Mouse (Mus musculus) forebrain, embryonic 11.5 days (tissue): ENCODE measurements around the gene Ddx55. TPM values are rescaled to one million over a fixed set of nuclear protein-coding genes. Genes with fewer than 3 reads are reported as not detected.
A peak's percentile ranks its signal among the peaks of the same experiment; 100 is the strongest.

Source experiments
- ATAC-seq: fragments of 200-750 bp; cut with Nextera tagmentation; replicated peaks from 2 replicates; pipeline ENCODE4 v1.8.0; 2017; ENCODE audit warnings: moderate TSS enrichment; ENCODE audit not compliant: low FRiP score
- DNase-seq: peaks from one replicate; pipeline ENCODE4 v3.0.0-alpha.2; 2017; ENCODE audit warnings: low spot score
- H3K27ac ChIP-seq: fragments of 300-500 bp; sonication (generic); 2 replicates; pipeline ENCODE4 v1.5.1; 2014; ENCODE audit warnings: low read depth, low read length
- H3K27me3 ChIP-seq: fragments of 300-500 bp; sonication (generic); 2 replicates; pipeline ENCODE4 v1.6.1; 2014; ENCODE audit warnings: mild to moderate bottlenecking, low read length, mixed read lengths; ENCODE audit not compliant: control insufficient read depth, insufficient read depth
- H3K36me3 ChIP-seq: fragments of 300-500 bp; sonication (generic); 2 replicates; pipeline ENCODE4 v1.6.1; 2014; ENCODE audit warnings: mild to moderate bottlenecking, low read length, moderate library complexity, mixed read lengths; ENCODE audit not compliant: control insufficient read depth, insufficient read depth
- H3K4me1 ChIP-seq: fragments of 300-500 bp; sonication (generic); replicated peaks from 2 replicates; pipeline ENCODE4 v1.6.1; 2014; ENCODE audit warnings: low read length, mixed read lengths; ENCODE audit not compliant: control insufficient read depth, insufficient read depth
- H3K4me2 ChIP-seq: fragments of 300-500 bp; sonication (generic); 2 replicates; pipeline ENCODE4 v1.6.1; 2014; ENCODE audit warnings: low read depth, mild to moderate bottlenecking, low read length, moderate library complexity, mixed read lengths; ENCODE audit not compliant: severe bottlenecking
- H3K4me3 ChIP-seq: fragments of 300-500 bp; sonication (generic); 2 replicates; pipeline ENCODE4 v1.5.1; 2014; ENCODE audit warnings: low read depth, low read length
- H3K9ac ChIP-seq: fragments of 300-500 bp; sonication (generic); 2 replicates; pipeline ENCODE4 v1.6.1; 2014; ENCODE audit warnings: low read length
- H3K9me3 ChIP-seq: fragments of 300-500 bp; sonication (generic); 2 replicates; pipeline ENCODE4 v1.6.1; 2016; ENCODE audit warnings: low read length, mixed read lengths; ENCODE audit not compliant: control insufficient read depth
- WGBS: fragments of 180-500 bp; shearing (Covaris S2); extraction: QIAGEN DNeasy Blood & Tissue Kit; methylation state at CpG from one replicate; pipeline ENCODE4 v1.1.7; 2014; 5-methylcytosine and 5-hydroxymethylcytosine counted together
- polyA plus RNA-seq: library from polyadenylated mRNA; unstranded; fragments of >200 nt; fragmentation: Nextera tagmentation; extraction: Ambion mirVana; gene quantifications from 2 replicates; pipeline ENCODE4 v1.2.1, GENCODE M21; 2014

Ddx55 gene
- 16.5 and 18.3 TPM in 2 replicates for polyA plus RNA-seq

- ATAC-seq: peak; percentile 84
- Histone ChIP-seq H3K36me3 (peaks cover 4% of the 10 kb centered on the region), H3K4me3 (peak within 1 kb of the TSS; percentile 85)
These were observed at the start of gene Ddx55 for GRCm38 (mm10) chr5:124552558-124553307. Gene Ddx55 (plus strand): TSS chr5:124552864.

GRCm38 (mm10) chr5:124503742-124504141 lies 48.9 kb upstream of the Ddx55 start:
- Histone ChIP-seq H3K4me2 (no peak overlapping the region), H3K27ac (no peak overlapping the region), H3K27me3 (no peaks in the 10 kb centered on the region), H3K9ac (no peak overlapping the region), H3K9me3 (no peaks in the 10 kb centered on the region), H3K4me1 (no peaks in the 10 kb centered on the region), H3K36me3 (no peaks in the 10 kb centered on the region; the same call in 1 of the 2 replicates), H3K4me3 (no peak overlapping the region)
- 63% methylated on average over 14 of the region's 14 CpGs for WGBS
- ATAC-seq (no peak), DNase-seq (no peak)

More at GRCm38 (mm10) chr5:124552558-124553307, at the start of gene Ddx55:
- H3K4me1 ChIP-seq: no peaks in the 10 kb centered on the region
- H3K9me3 ChIP-seq: no peaks in the 10 kb centered on the region
- WGBS: under 1% methylated on average over 63 of the region's 66 CpGs
- H3K27me3 ChIP-seq: no peaks in the 10 kb centered on the region
- DNase-seq: peak; percentile 94
- peak within 1 kb of the TSS; percentile 68 for H3K27ac ChIP-seq
- H3K4me2 ChIP-seq: peak within 1 kb of the TSS; percentile 74
- H3K9ac ChIP-seq: peak within 1 kb of the TSS; percentile 79

GRCm38 (mm10) chr5:124505235-124505634 lies 47.4 kb upstream of the Ddx55 start:
- no peaks in the 10 kb centered on the region for H3K27me3 ChIP-seq
- no peak overlapping the region for H3K4me3 ChIP-seq
- DNase-seq (no peak), ATAC-seq (no peak)
- WGBS: 92% methylated on average over 4 of the region's 4 CpGs
- H3K4me2 ChIP-seq: no peak overlapping the region
- H3K9ac ChIP-seq: no peak overlapping the region
- H3K36me3 ChIP-seq: no peaks in the 10 kb centered on the region; the same call in 1 of the 2 replicates
- H3K27ac ChIP-seq: no peak overlapping the region
- H3K4me1 ChIP-seq: no peaks in the 10 kb centered on the region
- H3K9me3 ChIP-seq: no peaks in the 10 kb centered on the region

- no peak for ATAC-seq
- Histone ChIP-seq H3K9me3 (no peaks in the 10 kb centered on the region), H3K4me3 (no peak overlapping the region), H3K4me2 (no peak overlapping the region), H3K27ac (no peak overlapping the region), H3K9ac (no peak overlapping the region), H3K4me1 (no peaks in the 10 kb centered on the region), H3K36me3 (no peaks in the 10 kb centered on the region), H3K27me3 (no peaks in the 10 kb centered on the region)
- WGBS: 84% methylated on average over 10 of the region's 10 CpGs
- no peak for DNase-seq
These were observed 45.8 kb upstream of the Ddx55 start for GRCm38 (mm10) chr5:124506731-124507359.

GRCm38 (mm10) chr5:124509200-124509599 lies 43.5 kb upstream of the Ddx55 start:
- WGBS: 94% methylated on average over 6 of the region's 6 CpGs
- no peak overlapping the region for H3K27ac ChIP-seq
- H3K9me3 ChIP-seq: no peaks in the 10 kb centered on the region
- H3K9ac ChIP-seq: no peak overlapping the region
- DNase-seq (no peak), ATAC-seq (no peak)
- H3K27me3 ChIP-seq: no peaks in the 10 kb centered on the region
- H3K4me1 ChIP-seq: no peaks in the 10 kb centered on the region
- H3K4me2 ChIP-seq: no peak overlapping the region
- H3K36me3 ChIP-seq: no peaks in the 10 kb centered on the region
- H3K4me3 ChIP-seq: no peak overlapping the region

GRCm38 (mm10) chr5:124509742-124510237 lies 42.9 kb upstream of the Ddx55 start:
- H3K4me1 ChIP-seq: no peaks in the 10 kb centered on the region
- H3K27ac ChIP-seq: no peak overlapping the region
- no peaks in the 10 kb centered on the region for H3K27me3 ChIP-seq
- H3K9me3 ChIP-seq: no peaks in the 10 kb centered on the region
- H3K4me3 ChIP-seq: no peak overlapping the region
- H3K4me2 ChIP-seq: no peak overlapping the region
- DNase-seq (no peak), ATAC-seq (no peak)
- H3K36me3 ChIP-seq: no peaks in the 10 kb centered on the region
- H3K9ac ChIP-seq: no peak overlapping the region
- WGBS: 80% methylated on average over 12 of the region's 12 CpGs

GRCm38 (mm10) chr5:124510536-124511050 lies 42.1 kb upstream of the Ddx55 start:
- Histone ChIP-seq H3K4me2 (no peak overlapping the region), H3K9me3 (no peaks in the 10 kb centered on the region), H3K9ac (no peak overlapping the region), H3K27me3 (no peaks in the 10 kb centered on the region), H3K4me1 (no peaks in the 10 kb centered on the region), H3K4me3 (no peak overlapping the region), H3K27ac (no peak overlapping the region), H3K36me3 (no peaks in the 10 kb centered on the region; the same call in 1 of the 2 replicates)
- ATAC-seq (no peak), DNase-seq (no peak)
- 86% methylated on average over 10 of the region's 10 CpGs for WGBS

GRCm38 (mm10) chr5:124515789-124516188 lies 36.9 kb upstream of the Ddx55 start:
- Histone ChIP-seq H3K9ac (no peak overlapping the region), H3K9me3 (no peaks in the 10 kb centered on the region), H3K36me3 (no peaks in the 10 kb centered on the region; the same call in 1 of the 2 replicates), H3K27me3 (no peaks in the 10 kb centered on the region), H3K4me3 (no peak overlapping the region), H3K27ac (no peak overlapping the region), H3K4me2 (no peak overlapping the region), H3K4me1 (no peaks in the 10 kb centered on the region)
- no peak for ATAC-seq
- WGBS: 83% methylated on average over 5 of the region's 5 CpGs
- DNase-seq: no peak
